Mouse (Mus musculus) thymus, postnatal 10 days (tissue): Measurements from ENCODE around the gene Dtymk.

ENCODE experiments used
- DNase-seq, 2 experiments: peaks; one replicate each; pipeline ENCODE4 v3.0.0; 2021; ENCODE audit warnings: low spot score in 2 of 2

The Dtymk gene

GRCm38 (mm10) chr1:93742910-93743309 is 58.8 kb downstream of the Dtymk start:
- no peak for DNase-seq
